Mouse (Mus musculus): ENCODE data around the gene Rag1.

Rag1 gene

GRCm38 (mm10) chr2:101649114-101649671 is at the start of gene Rag1, which contains the start of gene B230118H07Rik:
Rag1 (minus strand) TSS chr2:101649501.
B230118H07Rik (minus strand) TSS chr2:101649532.
- CTCF ChIA-PET, result no interaction called here

- CTCF ChIA-PET, result no interaction called here
These were observed 46.3 kb upstream of the Rag1 start for GRCm38 (mm10) chr2:101695584-101695983.

- CTCF ChIA-PET, result interaction anchor here (0.6 to 1.6 kb wide), 3 partner anchors 13 to 256 kb away, joined by 3 read pairs; no protein-coding TSS in a partner anchor
These were observed 44.4 kb upstream of the Rag1 start for GRCm38 (mm10) chr2:101693577-101694215.

- CTCF ChIA-PET, result interaction anchor here (0.6 to 1.6 kb wide), 4 partner anchors 13 to 256 kb away, joined by 3 to 8 read pairs (median 3); no protein-coding TSS in a partner anchor
These were observed 43.7 kb upstream of the Rag1 start for GRCm38 (mm10) chr2:101693043-101693442.

- CTCF ChIA-PET, result no interaction called here
These were observed 41.0 kb upstream of the Rag1 start for GRCm38 (mm10) chr2:101690252-101690827.

GRCm38 (mm10) chr2:101688011-101688410 is 38.7 kb upstream of the Rag1 start:
- CTCF ChIA-PET, result no interaction called here

- CTCF ChIA-PET, result no interaction called here
These were observed 35.1 kb upstream of the Rag1 start for GRCm38 (mm10) chr2:101684421-101684820.

GRCm38 (mm10) chr2:101679164-101679784 is 30.0 kb upstream of the Rag1 start:
- CTCF ChIA-PET, result interaction anchor here (0.5 kb wide), 1 partner anchor 13 kb away, joined by 8 read pairs; no protein-coding TSS in a partner anchor

GRCm38 (mm10) chr2:101678236-101679021 is 29.1 kb upstream of the Rag1 start, which contains the start of gene Traf6:
Traf6 (plus strand) TSS chr2:101678429.
- CTCF ChIA-PET, result interaction anchor here (0.5 to 0.6 kb wide), 2 partner anchors 14 to 21 kb away, joined by 3 to 8 read pairs; no protein-coding TSS in a partner anchor

- CTCF ChIA-PET, result no interaction called here
These were observed 24.2 kb upstream of the Rag1 start for GRCm38 (mm10) chr2:101673547-101673946.

- CTCF ChIA-PET, result interaction anchor here (0.7 kb wide), 1 partner anchor 1654 kb away, joined by 3 read pairs; no protein-coding TSS in a partner anchor
These were observed 19.4 kb upstream of the Rag1 start for GRCm38 (mm10) chr2:101668751-101669150.

GRCm38 (mm10) chr2:101665703-101666092 is 16.4 kb upstream of the Rag1 start:
- CTCF ChIA-PET, result no interaction called here

GRCm38 (mm10) chr2:101665058-101665702 is 15.9 kb upstream of the Rag1 start:
- CTCF ChIA-PET, result no interaction called here

- CTCF ChIA-PET, result no interaction called here
These were observed 11.2 kb upstream of the Rag1 start for GRCm38 (mm10) chr2:101660536-101660935.

GRCm38 (mm10) chr2:101652921-101653597 is 3.8 kb upstream of the Rag1 start:
- CTCF ChIA-PET, result interaction anchor here (0.5 to 1.5 kb wide), 4 partner anchors 31 to 95 kb away, joined by 3 to 4 read pairs (median 3); no protein-coding TSS in a partner anchor

GRCm38 (mm10) chr2:101652204-101652920 is 3.1 kb upstream of the Rag1 start:
- CTCF ChIA-PET, result interaction anchor here (0.6 to 1.5 kb wide), 4 partner anchors 31 to 180 kb away, joined by 3 to 5 read pairs (median 3); no protein-coding TSS in a partner anchor

- CTCF ChIA-PET, result no interaction called here
These were observed 1.1 kb upstream of the Rag1 start for GRCm38 (mm10) chr2:101650446-101650845.

- CTCF ChIA-PET, result no interaction called here
These were observed 940 bp downstream of the Rag1 start for GRCm38 (mm10) chr2:101648361-101648760.

- CTCF ChIA-PET, result no interaction called here
These were observed 3.5 kb downstream of the Rag1 start for GRCm38 (mm10) chr2:101645841-101646240.
